Mouse (Mus musculus) embryonic facial prominence, embryonic 10.5 days (tissue): ENCODE results near the gene Disc1. TPM values are rescaled to one million over a fixed set of nuclear protein-coding genes. Genes with fewer than 3 reads are reported as not detected.

Experiments
- DNase-seq: peaks from one replicate; pipeline ENCODE4 v3.0.0-alpha.2; 2017; ENCODE audit warnings: low spot score
- H3K27ac ChIP-seq: fragments of 300-500 bp; sonication (generic); replicated peaks from 2 replicates; pipeline ENCODE4 v1.5.1; 2016; ENCODE audit warnings: mild to moderate bottlenecking
- H3K27me3 ChIP-seq: fragments of 300-500 bp; sonication (generic); replicated peaks from 2 replicates; pipeline ENCODE4 v1.6.1; 2016; ENCODE audit warnings: low read depth, mild to moderate bottlenecking; ENCODE audit not compliant: poor library complexity, severe bottlenecking
- H3K36me3 ChIP-seq: fragments of 300-500 bp; sonication (generic); replicated peaks from 2 replicates; pipeline ENCODE4 v1.6.1; 2016; ENCODE audit warnings: mild to moderate bottlenecking, moderate library complexity
- H3K4me1 ChIP-seq: fragments of 300-500 bp; sonication (generic); 2 replicates; pipeline ENCODE4 v1.6.1; 2016
- H3K4me3 ChIP-seq: fragments of 300-500 bp; sonication (generic); 2 replicates; pipeline ENCODE4 v1.5.1; 2016; ENCODE audit warnings: mild to moderate bottlenecking, moderate library complexity
- H3K9me3 ChIP-seq: fragments of 300-500 bp; sonication (generic); 2 replicates; pipeline ENCODE4 v1.6.1; 2016; ENCODE audit warnings: mild to moderate bottlenecking
- WGBS: fragments of 180-500 bp; shearing (Covaris S2); methylation state at CpG from one replicate; pipeline ENCODE4 v1.1.7; 2016; 5-methylcytosine and 5-hydroxymethylcytosine counted together
- polyA plus RNA-seq: library from polyadenylated mRNA; unstranded; fragments of >200 nt; fragmentation: Nextera tagmentation; extraction: Ambion mirVana; gene quantifications from 2 replicates; pipeline ENCODE4 v1.2.1, GENCODE M21; 2016

Gene Disc1
- polyA plus RNA-seq, 1 experiment from 2014 or later: 1.7 TPM

- no peaks in the 10 kb centered on the region for H3K27me3 ChIP-seq
- H3K4me1 ChIP-seq: peaks cover 15% of the 10 kb centered on the region
- WGBS: 61% methylated on average over 5 of the region's 5 CpGs
- H3K27ac ChIP-seq: no peak overlapping the region
- H3K4me3 ChIP-seq: no peak overlapping the region
- DNase-seq: peak; percentile 47
- no peaks in the 10 kb centered on the region for H3K36me3 ChIP-seq
- H3K9me3 ChIP-seq: no peaks in the 10 kb centered on the region
Measured at GRCm38 (mm10) chr8:125098050-125098449, 44.1 kb downstream of the Disc1 start.

- WGBS: 78% methylated on average over 13 of the region's 13 CpGs
- no peak for DNase-seq
- Histone ChIP-seq H3K36me3 (no peaks in the 10 kb centered on the region), H3K27me3 (no peaks in the 10 kb centered on the region), H3K4me3 (no peak overlapping the region), H3K9me3 (no peaks in the 10 kb centered on the region), H3K27ac (no peak overlapping the region), H3K4me1 (peaks cover 15% of the 10 kb centered on the region)
Measured at GRCm38 (mm10) chr8:125102303-125102702, 48.3 kb downstream of the Disc1 start.

GRCm38 (mm10) chr8:125113171-125113570, 59.2 kb downstream of the Disc1 start:
- Histone ChIP-seq H3K4me1 (peaks cover 7% of the 10 kb centered on the region; the same call in 1 of the 2 replicates), H3K27ac (no peak overlapping the region), H3K36me3 (no peaks in the 10 kb centered on the region), H3K9me3 (no peaks in the 10 kb centered on the region), H3K4me3 (no peak overlapping the region), H3K27me3 (0 out of 2 replicates have a peak, but pooled peaks cover under 1% of the 10 kb centered on the region)
- WGBS: 72% methylated on average over 9 of the region's 9 CpGs
- DNase-seq: no peak

- 88% methylated on average over 3 of the region's 3 CpGs for WGBS
- Histone ChIP-seq H3K27me3 (0 out of 2 replicates have a peak, but pooled peaks cover 4% of the 10 kb centered on the region), H3K4me3 (no peak overlapping the region), H3K27ac (no peak overlapping the region), H3K9me3 (no peaks in the 10 kb centered on the region), H3K36me3 (no peaks in the 10 kb centered on the region), H3K4me1 (peaks cover 7% of the 10 kb centered on the region; the same call in 1 of the 2 replicates)
- DNase-seq: no peak
Measured at GRCm38 (mm10) chr8:125113831-125114230, 59.8 kb downstream of the Disc1 start.

- 83% methylated on average over 5 of the region's 5 CpGs for WGBS
- no peaks in the 10 kb centered on the region for H3K36me3 ChIP-seq
- H3K27me3 ChIP-seq: 0 out of 2 replicates have a peak, but pooled peaks cover 4% of the 10 kb centered on the region
- H3K4me3 ChIP-seq: no peak overlapping the region
- H3K4me1 ChIP-seq: peaks cover 8% of the 10 kb centered on the region
- no peaks in the 10 kb centered on the region for H3K9me3 ChIP-seq
- no peak overlapping the region for H3K27ac ChIP-seq
- no peak for DNase-seq
Measured at GRCm38 (mm10) chr8:125115321-125115720, 61.3 kb downstream of the Disc1 start.

- no peak overlapping the region for H3K4me3 ChIP-seq
- DNase-seq: peak; percentile 39
- 20% methylated on average over 2 of the region's 2 CpGs for WGBS
- peaks cover 16% of the 10 kb centered on the region for H3K4me1 ChIP-seq
- no peaks in the 10 kb centered on the region for H3K9me3 ChIP-seq
- no peak overlapping the region for H3K27ac ChIP-seq
- 0 out of 2 replicates have a peak, but pooled peaks cover 4% of the 10 kb centered on the region for H3K27me3 ChIP-seq
- no peaks in the 10 kb centered on the region for H3K36me3 ChIP-seq
Measured at GRCm38 (mm10) chr8:125116616-125117015, 62.6 kb downstream of the Disc1 start.

- Histone ChIP-seq H3K4me1 (0 out of 2 replicates have a peak, but pooled peaks cover 11% of the 10 kb centered on the region), H3K27ac (no peak overlapping the region), H3K36me3 (no peaks in the 10 kb centered on the region), H3K9me3 (no peaks in the 10 kb centered on the region), H3K4me3 (no peak overlapping the region), H3K27me3 (no peaks in the 10 kb centered on the region)
- 73% methylated on average over 4 of the region's 4 CpGs for WGBS
- DNase-seq: no peak
Measured at GRCm38 (mm10) chr8:125126482-125126881, 72.5 kb downstream of the Disc1 start.

GRCm38 (mm10) chr8:125127621-125128020, 73.6 kb downstream of the Disc1 start:
- H3K27ac ChIP-seq: no peak overlapping the region
- H3K9me3 ChIP-seq: no peaks in the 10 kb centered on the region
- DNase-seq: no peak
- no peaks in the 10 kb centered on the region for H3K36me3 ChIP-seq
- no peak overlapping the region for H3K4me3 ChIP-seq
- peaks cover 16% of the 10 kb centered on the region for H3K4me1 ChIP-seq
- H3K27me3 ChIP-seq: no peaks in the 10 kb centered on the region
- WGBS: 81% methylated on average over 7 of the region's 7 CpGs

- WGBS: 29% methylated on average over 6 of the region's 6 CpGs
Measured at GRCm38 (mm10) chr8:125128305-125128704, 74.3 kb downstream of the Disc1 start.

GRCm38 (mm10) chr8:125130835-125131234, 76.8 kb downstream of the Disc1 start:
- Histone ChIP-seq H3K4me1 (peaks cover 38% of the 10 kb centered on the region), H3K4me3 (no peak overlapping the region), H3K9me3 (no peaks in the 10 kb centered on the region), H3K36me3 (no peaks in the 10 kb centered on the region), H3K27ac (no peak overlapping the region), H3K27me3 (no peaks in the 10 kb centered on the region)
- no peak for DNase-seq
- WGBS: 88% methylated on average over 6 of the region's 6 CpGs

More at GRCm38 (mm10) chr8:125128305-125128704, 74.3 kb downstream of the Disc1 start:
- no peak overlapping the region for H3K27ac ChIP-seq
- H3K36me3 ChIP-seq: no peaks in the 10 kb centered on the region
- H3K27me3 ChIP-seq: no peaks in the 10 kb centered on the region
- H3K9me3 ChIP-seq: no peaks in the 10 kb centered on the region
- DNase-seq: peak; percentile 66
- H3K4me1 ChIP-seq: peaks cover 19% of the 10 kb centered on the region
- H3K4me3 ChIP-seq: no peak overlapping the region

- 85% methylated on average over 7 of the region's 7 CpGs for WGBS
- Histone ChIP-seq H3K27ac (no peak overlapping the region), H3K4me3 (no peak overlapping the region), H3K27me3 (no peaks in the 10 kb centered on the region), H3K9me3 (no peaks in the 10 kb centered on the region), H3K4me1 (peaks cover 42% of the 10 kb centered on the region), H3K36me3 (no peaks in the 10 kb centered on the region)
- DNase-seq: no peak
Measured at GRCm38 (mm10) chr8:125131265-125131664, 77.3 kb downstream of the Disc1 start.

GRCm38 (mm10) chr8:125133685-125134114, 79.7 kb downstream of the Disc1 start:
- H3K4me1 ChIP-seq: peaks cover 55% of the 10 kb centered on the region
- DNase-seq: no peak
- WGBS: 84% methylated on average over 11 of the region's 11 CpGs

GRCm38 (mm10) chr8:125134876-125135275, 80.9 kb downstream of the Disc1 start:
- no peaks in the 10 kb centered on the region for H3K27me3 ChIP-seq
- no peak for DNase-seq
- no peaks in the 10 kb centered on the region for H3K36me3 ChIP-seq
- peaks cover 62% of the 10 kb centered on the region for H3K4me1 ChIP-seq
- 43% methylated on average over 10 of the region's 10 CpGs for WGBS
- H3K4me3 ChIP-seq: no peak overlapping the region
- no peaks in the 10 kb centered on the region for H3K9me3 ChIP-seq
- peak overlapping the region; percentile 72 for H3K27ac ChIP-seq

More at GRCm38 (mm10) chr8:125133685-125134114, 79.7 kb downstream of the Disc1 start:
- Histone ChIP-seq H3K9me3 (no peaks in the 10 kb centered on the region), H3K27me3 (no peaks in the 10 kb centered on the region), H3K27ac (no peak overlapping the region), H3K4me3 (no peak overlapping the region), H3K36me3 (no peaks in the 10 kb centered on the region)
